Mouse (Mus musculus) brain, embryonic 14.5 days (tissue): ENCODE data around the gene Stxbp5l.
"Not testable (repeated sequence)": the region's sequence is repeated elsewhere in the genome, so short reads cannot be mapped to it uniquely, and the experiment has no call there.

Experiments used
- CTCF ChIP-seq: fragments of 200-500 bp; IDR thresholded peaks from 2 replicates; pipeline ENCODE4 v1.5.1; 2012; ENCODE audit warnings: inconsistent platforms, mild to moderate bottlenecking, moderate library complexity, borderline replicate concordance; ENCODE audit not compliant: insufficient read depth, insufficient read length; ENCODE audit errors: extremely low read depth
- POLR2A ChIP-seq: fragments of 200-500 bp; IDR thresholded peaks from 2 replicates; pipeline ENCODE4 v1.6.1; 2012; ENCODE audit warnings: mild to moderate bottlenecking, inconsistent platforms, borderline replicate concordance; ENCODE audit not compliant: poor library complexity, insufficient read depth, insufficient read length, severe bottlenecking; ENCODE audit errors: extremely low read depth

GRCm38 (mm10) chr16:37341446-37341845, 43.3 kb downstream of the Stxbp5l start:
- TF ChIP-seq POLR2A, CTCF: not testable (repeated sequence)
